Mouse (Mus musculus) spleen, adult 2 months (tissue): ENCODE results near the gene Eif4a1.

Experiments used
- CTCF ChIP-seq: fragments of 200-500 bp; IDR thresholded peaks from 2 replicates; pipeline ENCODE4 v1.5.1; 2011; ENCODE audit warnings: mild to moderate bottlenecking, inconsistent platforms; ENCODE audit not compliant: insufficient read depth, insufficient read length, insufficient replicate concordance; ENCODE audit errors: extremely low read depth
- POLR2A ChIP-seq: fragments of 200-500 bp; IDR thresholded peaks from 2 replicates; pipeline ENCODE4 v1.6.1; 2011; ENCODE audit warnings: low read depth, low read length, inconsistent platforms

- TF ChIP-seq CTCF: no peak
- no peak for TF ChIP-seq POLR2A
Observed at GRCm38 (mm10) chr11:69680136-69680855, 8.1 kb upstream of the Eif4a1 start.
